Mouse (Mus musculus): ENCODE data around the gene Fam43a.

DNA sequence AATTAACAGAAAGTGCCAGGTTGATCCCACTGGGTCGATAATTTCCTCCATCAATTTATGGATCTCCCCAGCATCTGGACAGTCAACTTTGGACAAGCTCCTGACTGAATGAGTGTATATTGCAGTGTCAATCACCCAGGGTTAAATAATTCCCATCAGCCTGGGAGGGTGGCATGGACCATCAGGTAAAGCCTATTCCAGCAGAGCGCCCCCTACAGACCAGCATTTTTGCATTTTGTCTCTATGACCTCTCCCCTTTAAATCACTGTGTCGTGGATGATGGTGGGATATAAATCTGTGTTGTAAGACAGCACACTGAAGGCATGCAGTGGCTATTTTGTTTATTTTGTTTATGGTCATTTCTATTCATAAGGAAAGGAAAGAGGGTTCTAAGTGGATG is 7.5 kb upstream of the Fam43a start:
- no peak for TF ChIP-seq TAL1 (IDR thresholded peaks at IDR 0.05; ENCODE audit: low read length)
- no peak for TF ChIP-seq GATA1 (IDR thresholded peaks at IDR 0.05; ENCODE audit: low read length)
